Mouse (Mus musculus) lung, postnatal 25 days (tissue): ENCODE results near the gene Mphosph8.

Experiments used
- DNase-seq: peaks from one replicate; pipeline ENCODE4 v3.0.0; 2022; ENCODE audit warnings: low spot score

Mphosph8 gene

GRCm38 (mm10) chr14:56667969-56668802 lies at the start of gene Mphosph8:
Gene Mphosph8 (plus strand): TSS chr14:56668248.
- peak; percentile 100 for DNase-seq

- DNase-seq, result peak; percentile 43
Observed at GRCm38 (mm10) chr14:56620425-56620824, 47.6 kb upstream of the Mphosph8 start.

GRCm38 (mm10) chr14:56626202-56626601 lies 41.8 kb upstream of the Mphosph8 start:
- DNase-seq, result no peak

GRCm38 (mm10) chr14:56628336-56628735 lies 39.7 kb upstream of the Mphosph8 start:
- DNase-seq, result no peak

GRCm38 (mm10) chr14:56631109-56631508 lies 36.9 kb upstream of the Mphosph8 start:
- no peak for DNase-seq

- DNase-seq, result no peak
Observed at GRCm38 (mm10) chr14:56647206-56647605, 20.8 kb upstream of the Mphosph8 start.

- DNase-seq, result no peak
Observed at GRCm38 (mm10) chr14:56649448-56649847, 18.6 kb upstream of the Mphosph8 start.

GRCm38 (mm10) chr14:56665651-56666050 lies 2.4 kb upstream of the Mphosph8 start:
- DNase-seq, result no peak

- no peak for DNase-seq
Observed at GRCm38 (mm10) chr14:56666909-56667308, 1.1 kb upstream of the Mphosph8 start.

- no peak for DNase-seq
Observed at GRCm38 (mm10) chr14:56669046-56669620, 1.1 kb downstream of the Mphosph8 start.

GRCm38 (mm10) chr14:56685426-56685825 lies 17.4 kb downstream of the Mphosph8 start:
- DNase-seq, result no peak

GRCm38 (mm10) chr14:56689116-56689515 lies 21.1 kb downstream of the Mphosph8 start:
- DNase-seq, result no peak

GRCm38 (mm10) chr14:56689766-56690165 lies 21.7 kb downstream of the Mphosph8 start:
- no peak for DNase-seq

GRCm38 (mm10) chr14:56695495-56695894 lies 27.4 kb downstream of the Mphosph8 start:
- no peak for DNase-seq

- DNase-seq, result no peak
Observed at GRCm38 (mm10) chr14:56697836-56698235, 29.8 kb downstream of the Mphosph8 start.

GRCm38 (mm10) chr14:56702644-56703043 lies 34.6 kb downstream of the Mphosph8 start:
- DNase-seq, result no peak

GRCm38 (mm10) chr14:56705687-56706086 lies 37.6 kb downstream of the Mphosph8 start:
- DNase-seq, result no peak

- no peak for DNase-seq
Observed at GRCm38 (mm10) chr14:56726493-56726892, 58.4 kb downstream of the Mphosph8 start.

- DNase-seq, result no peak
Observed at GRCm38 (mm10) chr14:56740175-56740574, 72.1 kb downstream of the Mphosph8 start.
